In genomic region chr9:41581741-41582140, GRCm38 (mm10) we compare ENCODE assay signal across 9 mouse cellular contexts.
DNase-seq lines count a peak whose midpoint lies in the region; ATAC-seq lines count a peak whose summit lies in the region.
"Had no signal": no experiment of that assay in that cellular context is flagged by ENCODE, and none has a peak within 500 bp of the region (broad histone marks: within the 10 kb centered on the region; RNA-seq: fewer than 3 reads in every experiment).

No protein-coding gene starts in this region.

- H3K4me2 ChIP-seq in heart, embryonic 14.5 days (ENCODE audit: low read length): peak overlapping the region; percentile 74
- peak overlapping the region; percentile 33 for H3K4me2 ChIP-seq in embryonic facial prominence, embryonic 11.5 days (ENCODE audit: low read depth, low read length)
- peak overlapping the region; percentile 63 for H3K4me2 ChIP-seq in hindbrain, embryonic 11.5 days (replicated peaks; ENCODE audit: low read depth, low read length)
- peak overlapping the region; percentile 69 for H3K4me2 ChIP-seq in midbrain, embryonic 13.5 days (replicated peaks)

- H3K27me3 ChIP-seq in heart, embryonic 14.5 days (ENCODE audit: control insufficient read depth, insufficient read depth, low read length): no peaks in the 10 kb centered on the region
- no peaks in the 10 kb centered on the region for H3K27me3 ChIP-seq in embryonic facial prominence, embryonic 11.5 days (ENCODE audit: control insufficient read depth, insufficient read depth, low read length)
- no peaks in the 10 kb centered on the region for H3K27me3 ChIP-seq in hindbrain, embryonic 11.5 days (ENCODE audit: control insufficient read depth, insufficient read depth, low read length)
- H3K27me3 ChIP-seq in midbrain, embryonic 13.5 days: no peaks in the 10 kb centered on the region

- peak overlapping the region; percentile 76 to 95 for H3K27ac ChIP-seq in heart, embryonic 14.5 days (replicated peaks in 1 of 2; ENCODE audit: control insufficient read depth in 1 of 2, insufficient read depth in 1 of 2, low read depth in 2 of 2, low read length in 2 of 2)
- peak overlapping the region; percentile 98 for H3K27ac ChIP-seq in embryonic facial prominence, embryonic 11.5 days (replicated peaks; ENCODE audit: low read depth, low read length)
- H3K27ac ChIP-seq in hindbrain, embryonic 11.5 days (ENCODE audit: low read depth, low read length): peak overlapping the region; percentile 95
- peak overlapping the region; percentile 99 for H3K27ac ChIP-seq in midbrain, embryonic 13.5 days

- 24% methylated on average over 9 of the region's 9 CpGs for WGBS in heart, embryonic 14.5 days
- WGBS in embryonic facial prominence, embryonic 11.5 days: 5% methylated on average over 9 of the region's 9 CpGs
- 24% methylated on average over 9 of the region's 9 CpGs for WGBS in hindbrain, embryonic 11.5 days
- 5% methylated on average over 9 of the region's 9 CpGs for WGBS in midbrain, embryonic 13.5 days

- H3K36me3 ChIP-seq in heart, embryonic 14.5 days (ENCODE audit: control insufficient read depth, insufficient read depth, low read length): peaks cover 12% of the 10 kb centered on the region
- H3K36me3 ChIP-seq in embryonic facial prominence, embryonic 11.5 days (replicated peaks; ENCODE audit: control insufficient read depth, insufficient read depth, low read depth, low read length): no peaks in the 10 kb centered on the region
- H3K36me3 ChIP-seq in hindbrain, embryonic 11.5 days (ENCODE audit: control insufficient read depth, insufficient read depth, low read length): no peaks in the 10 kb centered on the region
- 0 out of 2 replicates have a peak, but pooled peaks cover under 1% of the 10 kb centered on the region for H3K36me3 ChIP-seq in midbrain, embryonic 13.5 days
- H3K36me3 ChIP-seq: G1E had no signal

- H3K4me1 ChIP-seq in heart, embryonic 14.5 days (ENCODE audit: control insufficient read depth in 2 of 2, insufficient read depth in 2 of 2, low read length in 2 of 2): peaks cover 4 to 14% of the 10 kb centered on the region in 2 experiments; a peak in 3 of 4 replicates
- no peaks in the 10 kb centered on the region for H3K4me1 ChIP-seq in embryonic facial prominence, embryonic 11.5 days (ENCODE audit: control insufficient read depth, insufficient read depth, low read length)
- no peaks in the 10 kb centered on the region for H3K4me1 ChIP-seq in hindbrain, embryonic 11.5 days (replicated peaks; ENCODE audit: control insufficient read depth, insufficient read depth, low read length)
- H3K4me1 ChIP-seq in midbrain, embryonic 13.5 days (replicated peaks): peaks cover 30% of the 10 kb centered on the region

- H3K9me3 ChIP-seq in heart, embryonic 14.5 days (ENCODE audit: control insufficient read depth, low read length): no peaks in the 10 kb centered on the region
- H3K9me3 ChIP-seq in embryonic facial prominence, embryonic 11.5 days (replicated peaks; ENCODE audit: control insufficient read depth, low read length): no peaks in the 10 kb centered on the region
- no peaks in the 10 kb centered on the region for H3K9me3 ChIP-seq in hindbrain, embryonic 11.5 days (ENCODE audit: control insufficient read depth, low read length)
- H3K9me3 ChIP-seq in midbrain, embryonic 13.5 days: no peaks in the 10 kb centered on the region
- H3K9me3 ChIP-seq: G1E had no signal

- peak overlapping the region; percentile 78 for H3K9ac ChIP-seq in heart, embryonic 14.5 days (ENCODE audit: low read length)
- peak overlapping the region; percentile 98 for H3K9ac ChIP-seq in embryonic facial prominence, embryonic 11.5 days (replicated peaks; ENCODE audit: low read length)
- H3K9ac ChIP-seq in hindbrain, embryonic 11.5 days (ENCODE audit: low read depth, low read length): peak overlapping the region; percentile 95
- H3K9ac ChIP-seq in midbrain, embryonic 13.5 days (replicated peaks): peak overlapping the region; percentile 96

- peak overlapping the region; percentile 54 to 83 for H3K4me3 ChIP-seq in heart, embryonic 14.5 days (ENCODE audit: control insufficient read depth in 1 of 2, insufficient read depth in 1 of 2, low read depth in 1 of 2, low read length in 2 of 2)
- H3K4me3 ChIP-seq in embryonic facial prominence, embryonic 11.5 days (ENCODE audit: low read depth, low read length): peak overlapping the region; percentile 79
- peak overlapping the region; percentile 70 for H3K4me3 ChIP-seq in hindbrain, embryonic 11.5 days (ENCODE audit: low read depth, low read length)
- H3K4me3 ChIP-seq in midbrain, embryonic 13.5 days (replicated peaks): peak overlapping the region; percentile 67

- no peak for DNase-seq in heart, postnatal 4 days
- DNase-seq in embryonic facial prominence, embryonic 11.5 days (ENCODE audit: low spot score): no peak
- no peak for DNase-seq in hindbrain, embryonic 11.5 days (ENCODE audit: low spot score)
- no peak for DNase-seq in left cerebral cortex, adult 11 months (ENCODE audit: low spot score)
- no peak for DNase-seq in right cerebral cortex, postnatal 25 days
- DNase-seq in kidney, postnatal 36 days: no peak

- ATAC-seq in heart, embryonic 14.5 days (ENCODE audit: insufficient number of reproducible peaks, insufficient read depth, low FRiP score, low read depth): no peak
- no peak for ATAC-seq in embryonic facial prominence, embryonic 11.5 days (replicated peaks; ENCODE audit: insufficient number of reproducible peaks, low FRiP score, low TSS enrichment, low read depth)
- ATAC-seq in hindbrain, embryonic 11.5 days (ENCODE audit: low FRiP score): no peak
- ATAC-seq in midbrain, embryonic 13.5 days: no peak
